Mouse (Mus musculus): ENCODE measurements at regions not wholly inside any gene's neighbourhood (a gene's known extent, or its start where the extent isn't known, plus 50 kb on each side); places are given as distances from the start of the nearest gene placed in this dataset.

DNA sequence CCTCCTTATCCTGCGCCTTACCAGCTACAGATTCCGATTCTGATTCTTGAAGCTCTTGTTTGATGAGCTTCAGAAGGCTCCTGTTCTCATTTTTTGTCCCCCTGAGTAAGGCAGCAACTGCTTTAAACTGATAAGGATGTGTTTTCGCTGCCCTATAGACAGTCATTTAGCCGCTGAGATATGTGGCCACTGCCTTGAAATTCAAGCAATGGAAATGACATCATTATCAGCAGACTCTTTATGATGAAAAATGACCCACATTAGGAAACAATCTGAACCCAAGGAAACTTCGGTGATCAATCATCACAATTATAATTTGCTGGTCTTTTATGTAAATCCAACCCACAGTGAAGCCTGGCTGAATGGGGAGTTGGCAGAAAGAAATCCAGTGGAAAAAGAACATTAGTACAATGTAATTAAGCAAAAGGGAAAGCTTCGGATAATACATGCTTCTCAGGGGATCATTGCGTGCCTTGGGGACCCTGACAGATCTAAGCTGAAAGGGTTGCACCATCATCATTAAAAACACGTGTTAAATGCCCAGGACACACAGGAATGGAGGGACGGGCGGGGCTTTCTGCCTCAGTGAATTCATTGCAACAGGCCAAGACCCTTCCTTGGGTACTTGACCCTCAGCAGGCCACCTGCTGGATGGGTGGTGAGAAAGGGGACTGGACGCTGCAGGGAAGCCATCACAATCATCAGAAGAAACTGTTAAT is 462.2 kb downstream of the Pik3r1 start:
- no peak for DNase-seq (ENCODE audit: low read depth, low spot score)

DNA sequence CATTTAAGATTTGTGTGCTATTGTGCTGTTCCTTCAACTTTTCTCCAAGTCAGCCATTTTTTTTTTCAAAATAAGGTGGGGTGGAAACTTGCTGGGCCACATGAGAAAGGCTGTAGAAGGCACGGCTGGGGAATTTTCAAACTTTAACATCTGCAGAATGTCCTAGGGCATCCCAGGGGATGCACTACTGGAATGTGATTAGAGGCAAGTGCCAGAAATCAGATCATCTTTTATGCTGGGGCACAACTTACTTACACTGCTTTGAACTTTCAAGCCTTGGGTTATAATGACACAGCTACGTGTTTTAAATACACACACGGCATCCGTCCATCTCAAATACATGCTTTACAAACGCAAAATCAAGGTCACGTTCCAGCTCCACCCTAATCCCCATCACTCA is 463.0 kb downstream of the Pik3r1 start:
- DNase-seq (ENCODE audit: low read depth, low spot score) = no peak

DNA sequence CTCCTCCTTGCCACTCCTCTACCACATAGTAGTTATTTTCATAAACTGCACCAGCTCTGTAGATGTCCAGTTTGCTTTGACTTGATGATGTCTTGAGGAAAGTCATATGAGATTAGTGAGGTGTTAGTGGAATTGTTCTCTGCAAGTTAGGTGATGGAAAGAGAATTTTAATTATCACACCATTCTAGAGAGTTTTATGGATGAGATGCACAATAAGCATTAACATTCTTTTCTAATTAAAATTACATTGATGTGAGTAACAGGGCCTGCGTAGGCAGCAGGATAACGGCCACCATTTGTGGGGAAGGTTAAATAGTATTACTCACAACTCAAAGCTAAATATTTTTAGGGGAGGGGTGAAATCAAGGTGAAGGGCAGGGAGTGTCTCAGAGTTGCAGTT is 466.7 kb downstream of the Pik3r1 start:
- DNase-seq (ENCODE audit: low read depth, low spot score) = no peak

DNA sequence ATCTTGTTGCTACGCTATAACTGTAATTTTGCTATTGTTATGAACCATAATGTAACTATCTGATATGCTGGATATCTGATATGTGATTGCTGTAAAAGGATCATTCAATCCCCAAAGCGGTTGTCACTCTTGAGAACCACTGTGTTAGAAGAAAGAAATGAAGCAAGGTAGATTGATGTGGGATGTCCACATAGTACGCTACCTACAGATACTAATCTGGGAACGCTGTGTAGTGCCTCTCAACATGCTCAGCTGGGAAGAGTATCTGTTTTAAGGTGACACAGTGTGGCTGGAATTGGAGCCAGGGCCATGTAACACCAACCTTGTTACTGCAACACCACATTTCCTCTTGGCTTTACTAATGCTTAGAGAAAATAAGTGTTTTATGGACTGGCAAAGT is 456.2 kb upstream of the Slc30a5 start:
- DNase-seq (ENCODE audit: low read depth, low spot score) = no peak

DNA sequence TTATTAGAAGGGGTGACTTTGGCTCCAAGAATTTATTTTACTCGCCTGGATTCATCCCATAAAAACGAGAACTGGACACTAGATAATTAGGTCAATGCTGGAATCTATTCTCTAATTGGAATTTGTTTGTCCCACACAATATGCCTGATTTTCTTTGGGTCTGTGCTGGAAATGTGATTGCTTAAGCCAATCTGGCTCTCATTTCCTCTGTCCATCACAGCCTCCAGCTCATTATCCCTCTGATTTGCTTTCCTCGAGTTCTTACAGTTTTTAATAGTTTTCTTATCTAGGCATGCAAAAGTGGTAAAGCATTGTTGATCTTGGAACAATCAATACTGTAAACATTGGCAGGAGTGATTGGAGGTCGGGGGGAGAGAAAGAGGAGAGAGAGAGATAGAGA is 453.9 kb upstream of the Slc30a5 start:
- DNase-seq (ENCODE audit: low read depth, low spot score) = no peak

DNA sequence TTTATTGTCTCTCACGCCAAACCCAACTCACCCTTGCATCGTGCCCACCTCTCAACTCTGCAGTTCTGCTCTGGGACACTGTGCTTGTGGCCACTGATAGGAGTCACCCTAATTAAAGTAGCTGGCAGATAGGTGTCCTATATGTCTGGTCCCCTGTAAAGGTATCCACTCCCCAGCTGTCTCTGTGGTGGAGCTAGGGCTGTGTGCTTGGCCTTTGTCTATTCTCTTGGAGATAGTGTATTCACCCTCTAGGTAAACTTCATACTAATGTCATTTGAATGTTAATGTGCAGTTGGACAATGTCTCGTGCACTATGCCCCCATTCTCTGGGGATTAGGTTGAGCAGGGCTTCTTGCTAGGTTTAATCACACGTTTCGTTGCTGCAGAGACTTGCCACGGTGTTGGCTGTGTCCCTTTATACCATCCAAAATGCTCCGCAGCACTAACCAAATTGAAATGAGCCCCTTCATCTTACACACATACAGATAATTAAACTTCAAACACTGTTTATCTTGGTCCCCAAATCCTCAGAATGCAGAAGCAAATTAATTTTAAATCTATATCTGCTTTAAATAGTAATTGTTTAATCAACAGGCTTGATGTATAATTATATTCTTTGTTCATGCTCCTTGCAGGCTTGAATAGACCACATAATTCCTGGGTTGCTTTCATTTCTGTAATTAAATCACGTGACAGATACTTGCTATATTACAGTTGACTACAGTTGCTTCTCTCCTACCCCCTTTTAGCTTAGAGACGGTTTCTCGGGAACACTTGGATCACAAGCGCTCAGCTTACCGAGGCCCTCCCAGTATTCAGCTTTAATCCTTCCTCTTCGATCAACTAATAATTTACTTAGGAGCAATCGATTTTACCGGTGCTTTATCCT is 453.0 kb upstream of the Slc30a5 start:
- DNase-seq (ENCODE audit: low read depth, low spot score) = no peak

DNA sequence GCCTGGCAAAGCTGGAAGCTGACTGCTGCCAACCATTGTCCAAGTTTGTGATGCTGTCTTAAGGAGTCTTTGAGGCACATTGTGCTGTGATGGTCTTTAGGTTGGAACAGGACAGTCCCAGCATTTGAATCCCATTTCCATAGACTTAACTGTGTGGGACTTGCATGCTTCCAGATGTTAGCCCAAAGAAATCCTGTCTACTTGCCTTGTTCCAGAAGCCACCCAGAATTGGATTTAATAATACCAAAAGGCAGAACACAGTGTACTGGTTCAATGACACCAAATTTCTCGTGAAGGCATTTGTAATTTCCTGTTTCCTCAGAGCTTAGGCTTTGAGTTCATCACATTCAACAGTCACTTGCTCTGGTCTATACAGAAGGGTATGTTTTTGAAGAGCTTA is 444.9 kb upstream of the Slc30a5 start:
- no peak for DNase-seq (ENCODE audit: low read depth, low spot score)

DNA sequence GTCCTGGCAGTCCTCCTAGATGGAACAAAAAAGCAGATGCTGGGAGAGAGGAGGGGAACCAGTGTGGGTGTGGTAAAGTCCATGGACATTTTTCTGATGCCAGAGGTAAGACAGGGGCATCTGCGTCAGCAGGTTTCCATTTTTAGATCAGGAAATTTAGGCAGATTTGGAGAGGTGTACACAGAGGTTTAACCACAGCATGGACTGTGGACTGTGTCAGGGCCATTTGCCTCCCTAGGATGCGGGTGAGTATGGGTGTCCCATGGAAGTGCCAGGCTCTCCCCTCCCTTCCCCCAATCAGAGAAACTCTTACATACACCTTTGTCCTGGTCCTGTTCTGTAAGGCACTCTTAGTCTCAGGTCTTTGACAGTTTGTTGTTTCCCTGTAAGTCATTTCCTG is 443.5 kb upstream of the Slc30a5 start:
- DNase-seq (ENCODE audit: low read depth, low spot score) = no peak

DNA sequence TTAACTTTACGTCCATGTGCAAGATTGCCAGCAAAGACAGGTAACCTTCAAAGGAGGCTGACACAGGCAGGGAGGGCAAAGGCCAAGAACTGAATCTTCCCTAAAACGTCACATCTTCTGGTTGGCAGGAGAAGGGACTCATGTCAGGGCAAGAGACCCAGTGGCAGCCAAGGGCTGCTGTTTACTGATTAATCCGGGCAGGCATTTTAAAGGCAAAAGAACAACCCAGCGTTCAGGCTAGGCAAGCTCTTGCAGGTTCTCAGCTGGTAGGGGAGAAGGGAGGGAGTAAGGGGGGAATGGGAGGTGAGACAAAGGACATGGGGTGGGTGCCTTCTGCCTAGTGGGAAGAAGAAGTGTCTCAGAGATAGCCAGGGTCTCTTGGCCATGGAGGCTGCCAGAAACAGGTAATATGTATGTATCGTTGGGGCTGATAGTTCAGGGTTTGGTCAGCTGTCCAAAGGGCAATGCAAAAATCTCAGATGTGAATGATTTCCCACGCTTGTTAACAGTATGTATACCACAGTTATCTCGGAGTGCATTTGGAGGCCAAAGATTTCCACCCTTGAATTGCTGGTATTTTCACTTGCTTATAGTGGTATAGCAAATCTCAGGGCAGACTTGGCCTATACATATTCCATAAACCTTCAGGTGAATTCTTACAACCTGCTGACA is 441.4 kb upstream of the Slc30a5 start:
- DNase-seq (ENCODE audit: low read depth, low spot score) = no peak

DNA sequence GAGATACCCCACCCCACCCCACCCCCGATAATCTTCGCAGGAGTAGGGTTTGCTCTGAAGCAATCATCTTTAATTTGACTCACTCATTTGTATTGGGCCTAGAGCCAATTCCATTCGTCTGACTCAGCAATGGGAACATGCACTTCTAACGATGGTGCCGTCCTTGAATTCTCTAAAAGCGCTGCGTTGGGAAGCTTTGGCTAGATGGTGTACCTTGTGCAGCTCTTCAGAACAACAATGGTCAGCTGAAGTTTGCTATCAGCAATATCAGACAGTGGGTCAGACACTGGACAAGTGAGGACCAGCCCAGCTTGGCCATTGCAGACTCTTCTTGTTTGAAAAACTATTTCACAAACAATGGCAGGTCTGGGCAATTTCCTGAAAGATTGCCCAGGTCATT is 440.1 kb upstream of the Slc30a5 start:
- no peak for DNase-seq (ENCODE audit: low read depth, low spot score)

DNA sequence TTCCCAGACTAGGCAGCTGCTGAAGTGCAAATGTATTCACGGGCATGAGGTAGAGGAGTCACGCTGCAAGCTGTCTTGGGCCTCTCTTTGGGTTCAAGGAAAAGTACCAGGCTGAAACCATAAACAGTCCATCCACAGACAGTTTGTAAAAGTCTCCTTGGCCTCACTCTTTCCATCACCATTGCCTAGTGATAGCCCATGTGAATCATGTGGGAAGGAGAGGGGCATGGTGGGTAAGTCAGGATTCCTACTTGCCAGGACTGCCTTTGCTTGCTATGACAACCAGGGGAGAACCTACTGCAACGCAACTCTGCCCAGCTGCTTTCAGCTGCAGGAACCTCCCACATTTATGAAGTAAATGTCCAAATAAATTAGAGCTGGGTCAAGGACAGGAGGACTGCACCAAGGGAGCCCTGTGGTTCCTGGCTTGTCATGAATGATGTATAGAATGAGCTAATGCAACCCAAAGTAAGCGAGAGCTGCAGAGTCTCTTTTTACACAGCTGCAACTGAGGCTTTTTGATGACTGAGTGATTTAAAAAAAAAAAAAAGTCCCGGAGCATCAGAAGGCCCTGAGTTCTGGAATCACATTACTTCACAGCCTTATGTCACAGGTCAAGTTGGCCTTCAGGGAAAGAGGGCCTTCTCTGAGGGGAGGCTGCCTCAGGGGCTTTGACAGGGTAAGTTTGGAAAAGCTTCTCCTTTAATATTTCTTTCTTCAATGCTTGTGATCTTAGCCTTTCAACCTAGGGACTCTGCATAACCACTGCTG is 420.7 kb upstream of the Slc30a5 start:
- DNase-seq (ENCODE audit: low read depth, low spot score) = no peak

DNA sequence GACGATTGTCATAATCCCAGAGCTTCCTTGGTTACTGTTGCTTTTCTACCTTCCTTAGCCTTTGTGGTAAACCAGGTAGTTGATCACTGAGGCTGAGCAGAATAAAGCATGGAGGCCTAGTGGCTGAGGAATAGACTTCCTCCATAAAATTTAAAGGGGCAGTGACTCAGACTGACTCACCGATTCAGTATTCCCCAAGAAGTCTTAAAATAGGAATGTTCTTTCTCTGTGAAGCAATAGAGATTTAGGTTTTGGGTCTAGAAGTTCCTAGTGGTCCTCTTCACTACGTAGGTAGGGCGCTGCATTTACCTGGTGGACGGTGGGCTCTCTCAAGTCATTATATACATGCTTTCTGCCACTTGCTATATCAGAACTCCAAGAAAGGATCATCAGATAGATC is 416.1 kb upstream of the Slc30a5 start:
- no peak for DNase-seq (ENCODE audit: low read depth, low spot score)

DNA sequence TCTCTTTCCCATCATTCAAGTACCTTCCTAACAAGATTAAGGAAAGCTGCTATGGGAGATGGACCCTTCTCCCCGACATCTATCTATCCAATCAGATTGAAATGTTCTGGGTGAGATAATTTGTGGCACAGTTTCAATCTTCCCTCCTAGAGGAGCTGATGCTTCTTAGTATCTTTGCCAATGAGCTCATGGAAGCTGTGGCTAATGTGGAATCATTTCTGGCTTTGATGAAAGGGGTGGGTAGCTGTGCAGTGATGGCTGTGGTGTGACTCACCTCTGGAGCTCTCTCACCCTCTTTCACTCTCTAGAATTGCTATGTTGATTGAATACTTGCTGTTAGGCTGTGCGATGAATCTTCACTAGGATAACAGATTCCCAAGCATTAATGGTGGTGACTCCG is 411.1 kb upstream of the Slc30a5 start:
- no peak for DNase-seq (ENCODE audit: low read depth, low spot score)

DNA sequence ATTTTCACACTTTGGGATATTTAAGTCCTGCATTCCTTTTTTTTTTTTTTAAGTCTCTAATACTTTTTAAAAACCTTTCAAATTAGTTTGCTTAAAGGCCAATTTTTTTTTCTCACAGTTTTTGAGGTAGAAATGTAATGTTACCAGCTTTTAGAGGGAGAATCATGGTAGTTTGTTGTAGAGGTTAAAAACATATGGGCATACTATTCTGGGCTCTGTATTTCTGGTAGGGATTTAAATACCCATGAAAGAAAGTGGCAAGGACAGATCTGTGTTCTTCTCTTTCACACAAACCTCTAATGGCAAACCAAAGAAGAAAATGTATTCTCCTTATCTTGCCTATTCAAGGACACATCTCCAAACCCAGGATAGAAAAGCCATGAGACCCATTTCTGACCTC is 405.6 kb upstream of the Slc30a5 start:
- DNase-seq (ENCODE audit: low read depth, low spot score) = no peak

DNA sequence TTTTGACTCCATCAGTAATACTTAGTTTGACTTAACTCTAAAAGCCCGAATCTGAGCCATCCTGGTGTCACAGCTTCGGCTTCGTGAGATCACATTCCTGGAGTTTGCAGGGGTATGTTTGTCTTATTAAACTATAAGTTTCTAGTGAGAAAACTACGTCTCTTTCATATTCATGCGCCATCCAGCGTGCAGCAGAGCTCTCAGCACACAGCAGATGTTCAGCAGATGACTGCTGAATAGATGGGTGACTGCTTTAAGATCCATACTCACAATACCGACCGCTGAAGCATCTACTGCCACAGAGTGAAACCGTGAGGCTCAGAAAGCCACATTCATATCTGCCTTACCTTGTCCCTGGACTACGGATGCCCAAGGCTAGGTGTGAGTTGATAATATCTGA is 403.8 kb upstream of the Slc30a5 start:
- DNase-seq (ENCODE audit: low read depth, low spot score) = no peak

DNA sequence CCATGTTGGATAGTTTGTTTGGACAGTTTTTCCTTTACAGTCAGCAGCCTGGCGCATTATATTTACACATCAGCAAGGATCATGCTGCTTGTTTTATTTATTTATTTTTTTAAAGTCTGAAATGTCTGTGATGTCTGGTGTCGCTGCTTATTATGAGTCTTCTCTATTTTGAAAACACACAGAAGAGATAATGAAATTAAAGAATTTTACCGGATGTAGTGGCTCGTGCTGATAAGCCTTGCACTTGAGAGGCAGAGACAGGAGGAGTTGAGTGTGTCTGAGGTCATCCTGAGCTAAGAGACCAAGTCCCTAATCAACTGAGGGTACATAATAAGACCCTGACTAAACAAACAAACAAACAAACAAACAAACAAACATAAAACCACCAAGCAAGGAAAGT is 402.6 kb upstream of the Slc30a5 start:
- DNase-seq (ENCODE audit: low read depth, low spot score) = no peak

DNA sequence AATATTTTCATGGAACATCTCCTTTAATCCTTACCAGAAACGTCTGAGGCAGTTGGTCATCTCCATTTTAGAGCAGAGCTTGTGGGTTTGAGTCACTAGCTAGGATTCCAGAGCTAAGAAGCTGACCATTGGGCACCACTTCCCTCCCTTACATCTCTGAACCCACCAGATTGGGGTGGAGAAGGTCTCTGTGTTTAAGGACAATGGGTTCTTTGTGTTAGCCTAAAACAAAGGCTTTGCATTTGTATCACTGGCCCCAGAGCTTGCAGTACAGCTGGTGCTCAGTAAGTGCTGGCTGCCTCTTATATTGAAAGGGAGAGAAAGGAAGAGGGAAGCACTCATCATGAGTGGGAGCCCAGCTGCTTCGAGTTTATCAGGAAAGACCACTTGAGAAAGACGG is 401.9 kb upstream of the Slc30a5 start:
- no peak for DNase-seq (ENCODE audit: low read depth, low spot score)

DNA sequence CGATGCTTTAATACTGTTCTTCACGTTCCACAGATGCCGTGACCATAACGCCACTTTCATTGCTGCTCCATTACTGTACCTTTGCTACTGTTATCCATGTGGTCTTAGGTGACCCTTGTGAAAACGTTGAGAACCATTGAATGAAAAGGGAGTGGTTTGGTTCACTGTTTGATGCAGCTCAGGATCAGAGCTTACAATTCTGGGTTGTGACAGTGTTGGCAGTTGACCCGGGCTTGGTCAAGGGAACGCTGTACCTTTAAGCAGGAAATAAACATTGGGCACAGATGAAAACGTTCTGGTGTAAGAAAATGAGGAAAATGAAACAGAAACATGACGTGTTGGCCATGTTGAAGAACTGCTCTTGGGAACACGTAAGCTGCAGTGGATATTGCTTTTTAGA is 401.3 kb upstream of the Slc30a5 start:
- no peak for DNase-seq (ENCODE audit: low read depth, low spot score)

DNA sequence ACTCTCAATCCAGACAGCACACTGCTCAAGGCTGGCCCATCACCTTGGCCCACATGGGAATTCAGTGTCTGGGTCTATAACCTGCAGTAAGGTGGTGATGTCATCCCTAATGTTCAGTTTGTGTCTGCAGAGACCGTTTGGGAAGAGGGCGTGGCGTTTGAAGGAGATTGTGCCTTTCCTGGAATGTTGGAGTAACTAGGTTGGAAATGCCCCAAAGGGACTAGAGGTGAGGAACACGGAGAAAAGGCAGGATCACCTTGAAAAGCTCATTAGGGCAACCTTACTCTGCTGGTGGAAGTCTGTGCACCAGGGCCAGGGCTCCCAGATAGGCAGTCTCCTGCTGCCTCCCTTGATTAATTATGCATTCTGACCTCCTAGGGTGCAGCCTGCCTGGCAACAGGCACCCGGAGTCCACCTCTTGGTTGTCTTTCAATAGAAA is 400.6 kb upstream of the Slc30a5 start:
- DNase-seq (ENCODE audit: low read depth, low spot score) = no peak

DNA sequence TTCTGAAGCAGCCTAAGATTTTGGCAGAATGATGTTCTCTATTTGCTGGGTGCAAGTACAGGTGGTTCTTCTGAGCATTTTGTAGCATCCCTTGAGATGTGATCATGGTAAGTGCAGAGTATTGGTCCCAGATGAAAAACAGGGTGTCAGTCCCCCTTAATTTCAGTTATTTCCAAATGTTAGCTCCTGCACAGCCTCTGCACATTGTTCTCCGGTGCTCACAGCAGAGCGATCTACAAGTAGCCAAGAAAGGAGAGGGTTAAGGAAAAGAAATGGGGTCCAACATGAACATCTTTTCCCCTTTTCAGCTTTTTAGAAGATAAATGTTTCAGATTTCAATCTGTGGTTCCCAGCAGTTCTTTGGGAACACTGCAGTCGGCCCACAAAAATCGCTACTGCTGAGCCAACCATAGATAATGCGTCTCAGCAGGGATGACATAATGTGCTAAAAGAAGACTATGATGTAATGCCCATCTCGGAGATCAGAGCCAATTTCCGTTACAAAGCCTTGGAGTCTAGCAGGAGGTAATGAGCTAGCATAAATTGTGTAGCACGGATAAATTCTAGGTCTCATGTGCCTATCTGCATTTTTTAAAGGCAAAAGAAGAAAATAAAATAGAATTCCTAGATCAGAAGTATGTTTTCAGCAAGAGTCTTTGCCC is 400.1 kb upstream of the Slc30a5 start:
- no peak for DNase-seq (ENCODE audit: low read depth, low spot score)

DNA sequence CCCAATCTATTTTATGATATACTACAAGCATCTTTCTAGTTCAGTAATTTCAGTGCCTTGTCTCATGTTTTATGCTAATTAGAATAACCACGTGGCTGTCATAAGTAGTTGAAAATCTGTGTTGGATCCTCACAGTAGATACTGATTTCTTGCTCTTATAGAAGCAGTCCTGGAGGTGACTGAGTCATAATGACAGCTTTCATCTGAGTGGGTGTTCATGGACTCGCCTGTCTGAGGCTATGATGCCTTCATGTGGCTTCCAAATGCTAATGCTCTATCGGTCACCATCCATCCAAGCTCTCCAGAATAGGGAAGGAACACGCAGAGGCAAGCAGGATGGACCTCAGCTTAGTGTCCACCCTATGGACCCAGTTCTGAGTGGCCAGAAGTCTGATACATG is 396.6 kb upstream of the Slc30a5 start:
- no peak for DNase-seq (ENCODE audit: low read depth, low spot score)
